Mouse (Mus musculus) G1E (cell line): ENCODE results near the gene Atrip. TPM values are rescaled to one million over a fixed set of nuclear protein-coding genes. Genes with fewer than 3 reads are reported as not detected.
A peak's percentile ranks its signal among the peaks of the same experiment; 100 is the strongest.

Experiments
- ATAC-seq: 2 replicates; pipeline ENCODE4 v1.8.0; 2016; ENCODE audit warnings: mild to moderate bottlenecking; ENCODE audit not compliant: insufficient number of reproducible peaks, poor library complexity, low FRiP score, severe bottlenecking; ENCODE audit errors: extremely low read depth
- DNase-seq: peaks from one replicate; pipeline ENCODE4 v3.0.0; 2012; ENCODE audit warnings: low spot score
- H3K27me3 ChIP-seq: 2 replicates; pipeline ENCODE4 v1.6.1; 2012; ENCODE audit warnings: mild to moderate bottlenecking, low read length, inconsistent platforms; ENCODE audit not compliant: insufficient read depth
- H3K36me3 ChIP-seq: replicated peaks from 2 replicates; pipeline ENCODE3; 2012; ENCODE audit warnings: mild to moderate bottlenecking, inconsistent platforms
- H3K4me1 ChIP-seq: 2 replicates; pipeline ENCODE4 v1.6.1; 2012; ENCODE audit warnings: low read depth, low read length, inconsistent platforms, mixed read lengths; ENCODE audit not compliant: insufficient read depth
- H3K4me3 ChIP-seq: 2 replicates; pipeline ENCODE4 v1.5.1; 2012; ENCODE audit warnings: low read depth, mild to moderate bottlenecking, inconsistent platforms, low read length, moderate library complexity, mixed read lengths
- H3K9me3 ChIP-seq: replicated peaks from 2 replicates; pipeline ENCODE4 v1.6.1; 2012; ENCODE audit warnings: inconsistent platforms
- CTCF ChIP-seq: IDR thresholded peaks from 2 replicates; pipeline ENCODE4 v1.5.1; 2012; ENCODE audit warnings: low read depth, low read length, inconsistent platforms, mixed read lengths
- GATA1 ChIP-seq: IDR thresholded peaks from 2 replicates; pipeline ENCODE4 v1.6.1; 2012; ENCODE audit warnings: borderline replicate concordance, low read length, inconsistent platforms, mixed read lengths
- GATA2 ChIP-seq: IDR thresholded peaks from 2 replicates; pipeline ENCODE4 v1.6.1; 2012; ENCODE audit warnings: low read depth, low read length, inconsistent platforms, borderline replicate concordance
- POLR2AphosphoS5 ChIP-seq: IDR thresholded peaks from 2 replicates; pipeline ENCODE4 v1.6.1; 2012; ENCODE audit warnings: low read depth, low read length, inconsistent platforms; ENCODE audit not compliant: insufficient replicate concordance
- TAL1 ChIP-seq: conservative IDR thresholded peaks from 2 replicates; pipeline ENCODE4 v1.6.1; 2012; ENCODE audit warnings: low read depth, low read length, inconsistent platforms, mixed read lengths
- polyA plus RNA-seq: library from polyadenylated mRNA; stranded (reverse); fragments of >175 nt; gene quantifications from 2 replicates; pipeline ENCODE4 v1.2.3, GENCODE M21; 2012
- total RNA-seq, 2 experiments: library from RNA; stranded (forward) in 1 of 2; stranded (reverse) in 1 of 2; fragments of 200-1000 nt in 1 of 2; fragments of >200 nt in 1 of 2; fragmentation: Nextera tagmentation in 1 of 2; gene quantifications; 2 replicates each; pipeline ENCODE4 v1.2.3; 2014 to 2017

Atrip gene
- total and polyA plus RNA-seq, 3 experiments, result 9.2 to 18.1 (median 16.4) TPM

DNA sequence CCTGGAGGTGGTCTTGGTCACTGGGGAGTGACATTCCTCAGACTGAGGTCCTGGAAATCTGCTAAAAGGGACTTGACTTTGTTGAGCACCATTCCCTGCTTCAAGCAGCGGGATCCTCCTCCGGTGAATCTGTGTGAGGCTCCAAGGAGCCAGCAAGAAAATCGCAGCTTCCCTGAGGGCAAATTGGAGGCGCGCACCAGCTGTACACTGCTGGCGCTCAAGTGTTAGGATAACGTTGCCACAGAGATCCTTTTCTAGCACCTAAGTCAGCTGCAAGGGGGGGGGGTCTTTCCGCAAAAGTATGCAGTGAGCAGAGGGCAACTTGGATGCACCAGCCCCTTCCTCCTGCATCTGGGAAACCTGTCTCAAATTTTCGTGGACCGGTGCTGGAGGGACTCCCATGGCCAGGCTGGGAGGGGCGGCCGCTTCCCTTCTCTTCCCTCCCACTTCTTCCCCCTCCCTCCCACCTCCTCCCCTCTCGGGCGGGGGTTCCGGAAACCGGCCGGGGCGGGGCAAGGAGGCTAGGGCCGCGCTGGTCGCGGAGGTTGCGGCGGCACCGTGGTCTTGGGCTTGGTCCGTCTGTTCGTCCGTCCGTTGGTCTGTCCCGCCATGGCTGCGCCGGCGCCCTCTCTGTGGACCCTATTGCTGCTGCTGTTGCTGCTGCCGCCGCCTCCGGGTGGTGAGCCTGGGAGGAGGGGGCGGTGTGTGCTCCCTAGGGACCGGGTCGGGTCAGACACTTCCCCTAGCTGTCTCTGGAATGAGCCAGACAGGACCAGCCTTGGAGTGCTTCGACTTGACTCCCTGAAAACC lies 35.6 kb downstream of the Atrip start, which contains the start of gene Shisa5:
TSS of gene Shisa5 (plus strand) at position 480 of the 810 bp plus-strand sequence.
- ATAC-seq, result peak; percentile 78

DNA sequence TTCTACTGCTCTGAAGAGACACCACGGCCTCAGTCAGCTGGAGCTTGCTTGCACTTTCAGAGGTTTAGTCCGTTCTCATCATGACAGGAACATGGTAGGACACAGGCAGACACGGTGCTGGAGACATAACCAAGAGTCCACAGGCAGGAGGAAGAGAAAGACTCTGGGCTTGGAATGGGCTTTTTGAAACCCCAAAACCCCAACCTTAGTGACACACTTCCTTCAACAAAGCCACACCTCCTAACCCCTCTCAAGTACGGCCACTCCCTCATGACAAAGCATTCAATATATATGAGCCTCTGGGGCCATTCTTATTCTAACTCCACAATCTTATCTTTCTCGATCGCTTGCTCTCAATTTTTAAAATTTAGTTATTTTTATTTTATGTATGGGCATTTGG lies 41.5 kb downstream of the Atrip start:
- no peaks in the 10 kb centered on the region; the same call in 1 of the 2 replicates for H3K27me3 ChIP-seq
- ATAC-seq, result no peak
- peaks cover 27% of the 10 kb centered on the region for H3K36me3 ChIP-seq
- DNase-seq, result no peak
- H3K4me3 ChIP-seq, result no peak overlapping the region
- TF ChIP-seq TAL1 (no peak), GATA2 (no peak), POLR2AphosphoS5 (no peak), GATA1 (no peak), CTCF (no peak)
- H3K9me3 ChIP-seq, result no peaks in the 10 kb centered on the region
- peaks cover 12% of the 10 kb centered on the region for H3K4me1 ChIP-seq

More for the DNA sequence above, 35.6 kb downstream of the Atrip start, which contains the start of gene Shisa5:
- H3K9me3 ChIP-seq, result no peaks in the 10 kb centered on the region
- DNase-seq, result peak; percentile 74
- H3K36me3 ChIP-seq, result peaks cover 12% of the 10 kb centered on the region
- peak within 1 kb of the TSS; percentile 89 for H3K4me3 ChIP-seq
- TF ChIP-seq GATA2, result no peak
- TF ChIP-seq POLR2AphosphoS5, result no peak
- TF ChIP-seq GATA1, result no peak
- TF ChIP-seq CTCF, result no peak
- TF ChIP-seq TAL1, result no peak
- peaks cover 33% of the 10 kb centered on the region for H3K4me1 ChIP-seq
- H3K27me3 ChIP-seq, result peaks cover 7% of the 10 kb centered on the region; the same call in 1 of the 2 replicates

DNA sequence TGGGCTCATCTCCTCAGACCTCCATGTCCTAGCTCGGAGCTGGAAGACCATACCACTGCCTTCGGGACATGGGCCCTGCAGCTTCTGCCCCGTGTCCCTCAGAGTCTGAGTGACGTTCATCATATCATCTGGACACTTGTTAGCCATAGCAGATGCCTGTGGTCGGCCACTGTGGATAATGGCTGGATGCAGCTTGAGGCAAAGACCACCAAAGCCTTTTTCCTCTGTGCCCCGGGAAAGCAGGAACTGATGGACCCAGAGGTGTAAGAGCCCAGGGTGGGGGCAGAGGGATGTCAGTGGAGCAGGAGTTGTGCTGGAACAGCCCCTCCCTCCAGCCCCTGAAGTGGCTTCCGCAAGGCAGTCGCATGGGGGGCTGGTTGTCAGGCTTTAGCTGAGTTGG lies 42.2 kb downstream of the Atrip start:
- DNase-seq (no peak), ATAC-seq (no peak)
- Histone ChIP-seq H3K9me3 (no peaks in the 10 kb centered on the region), H3K4me1 (peaks cover 12% of the 10 kb centered on the region), H3K27me3 (no peaks in the 10 kb centered on the region; the same call in 1 of the 2 replicates), H3K4me3 (no peak overlapping the region), H3K36me3 (peaks cover 35% of the 10 kb centered on the region)
- TF ChIP-seq POLR2AphosphoS5 (no peak), TAL1 (no peak)

DNA sequence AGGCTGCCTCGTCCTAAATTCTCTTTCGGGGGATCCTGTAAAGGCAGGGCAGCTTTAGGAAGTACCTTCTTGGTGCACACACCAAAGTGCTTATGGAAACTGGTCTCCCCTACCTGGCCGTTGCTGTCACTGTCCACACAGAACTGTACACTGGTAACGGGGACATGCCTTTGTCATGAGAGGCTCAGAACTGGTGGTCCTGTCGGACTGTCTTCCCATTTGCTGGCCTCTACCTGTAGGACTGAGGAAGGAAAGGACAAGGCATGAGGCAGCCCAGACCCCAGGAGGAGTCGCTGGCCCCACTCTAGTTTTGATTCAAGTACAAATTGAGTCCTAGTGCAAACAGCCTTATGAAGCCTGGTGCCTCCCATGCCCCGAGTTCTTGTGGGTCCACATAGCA lies 42.9 kb downstream of the Atrip start:
- no peaks in the 10 kb centered on the region; the same call in 1 of the 2 replicates for H3K27me3 ChIP-seq
- TF ChIP-seq CTCF (no peak), GATA1 (no peak), TAL1 (no peak), POLR2AphosphoS5 (no peak), GATA2 (no peak)
- H3K4me1 ChIP-seq, result peaks cover 12% of the 10 kb centered on the region
- no peak overlapping the region for H3K4me3 ChIP-seq
- no peak for ATAC-seq
- no peak for DNase-seq
- peaks cover 38% of the 10 kb centered on the region for H3K36me3 ChIP-seq
- no peaks in the 10 kb centered on the region for H3K9me3 ChIP-seq

DNA sequence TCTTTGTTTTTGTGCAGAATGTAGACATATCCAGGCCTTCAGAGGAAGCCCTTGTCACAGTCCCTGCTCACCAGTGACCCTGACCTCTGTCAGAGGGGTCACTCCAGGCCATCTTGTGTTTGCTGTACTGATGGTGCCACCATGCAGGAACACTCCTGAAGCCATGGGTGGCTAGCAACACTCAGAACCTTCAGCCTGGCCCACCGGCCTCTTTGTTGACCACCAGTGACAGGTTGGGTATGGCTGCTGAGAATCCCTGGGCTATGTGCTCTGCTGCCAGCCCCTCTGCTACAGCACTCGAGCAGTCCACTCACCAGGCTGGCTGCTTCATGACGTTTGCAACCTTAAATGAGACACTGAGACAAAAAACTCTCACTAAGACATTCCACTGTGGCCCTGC lies 43.6 kb downstream of the Atrip start:
- DNase-seq (no peak), ATAC-seq (no peak)
- Histone ChIP-seq H3K9me3 (no peaks in the 10 kb centered on the region), H3K4me1 (peaks cover 12% of the 10 kb centered on the region), H3K4me3 (no peak overlapping the region), H3K36me3 (peaks cover 45% of the 10 kb centered on the region), H3K27me3 (no peaks in the 10 kb centered on the region; the same call in 1 of the 2 replicates)
- TF ChIP-seq TAL1, result no peak
- TF ChIP-seq GATA1, result no peak
- TF ChIP-seq POLR2AphosphoS5, result no peak
- TF ChIP-seq GATA2, result no peak
- TF ChIP-seq CTCF, result no peak

DNA sequence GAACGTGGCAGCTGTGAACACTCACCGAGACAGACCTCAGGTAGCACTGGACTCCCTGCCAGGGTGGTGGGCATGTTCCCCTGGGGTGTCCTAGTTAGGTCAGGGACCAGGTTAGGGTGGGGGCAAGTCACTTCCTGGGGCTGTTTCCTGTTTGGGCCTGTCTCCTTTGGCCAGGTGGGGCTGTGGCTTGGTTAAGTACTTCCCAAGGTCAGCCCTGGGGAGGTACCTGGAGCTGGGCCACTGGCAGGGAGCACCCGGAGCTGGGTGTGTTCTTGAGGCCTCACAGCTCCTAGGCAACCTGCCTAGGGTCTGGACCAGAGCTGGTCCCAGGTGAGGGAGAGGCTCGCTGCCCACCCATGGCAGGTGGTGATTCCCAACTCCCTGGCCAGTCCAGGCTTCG lies 45.0 kb downstream of the Atrip start:
- ATAC-seq (no peak), DNase-seq (no peak)
- Histone ChIP-seq H3K4me3 (no peak overlapping the region), H3K9me3 (no peaks in the 10 kb centered on the region), H3K27me3 (no peaks in the 10 kb centered on the region; the same call in 1 of the 2 replicates), H3K4me1 (peaks cover 12% of the 10 kb centered on the region), H3K36me3 (peaks cover 52% of the 10 kb centered on the region)
- TF ChIP-seq GATA1, result no peak
- no peak for TF ChIP-seq GATA2
- TF ChIP-seq CTCF, result no peak
- no peak for TF ChIP-seq POLR2AphosphoS5
- TF ChIP-seq TAL1, result no peak

DNA sequence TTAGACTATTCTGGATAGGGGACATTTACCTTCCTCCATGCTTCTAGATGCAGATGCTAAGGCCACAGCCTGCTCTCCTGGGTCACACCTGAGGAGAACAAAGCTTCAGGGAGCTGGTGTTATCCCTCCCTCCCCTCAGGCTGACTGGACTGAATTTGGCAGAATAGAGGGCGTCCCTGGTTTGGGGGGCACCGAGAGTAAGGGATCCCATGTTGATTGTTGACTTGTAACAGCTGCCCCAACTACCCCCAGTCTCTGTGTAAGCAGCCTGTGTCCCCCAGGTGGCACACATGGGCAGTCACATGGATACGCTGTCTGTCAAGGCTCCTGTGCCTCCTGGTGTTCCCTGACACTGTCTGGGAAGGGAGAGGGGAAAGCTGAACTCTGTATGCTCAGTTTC lies 45.5 kb downstream of the Atrip start:
- Histone ChIP-seq H3K36me3 (peaks cover 55% of the 10 kb centered on the region), H3K4me1 (peaks cover 12% of the 10 kb centered on the region), H3K9me3 (no peaks in the 10 kb centered on the region), H3K4me3 (no peak overlapping the region), H3K27me3 (no peaks in the 10 kb centered on the region; the same call in 1 of the 2 replicates)
- TF ChIP-seq TAL1 (no peak), CTCF (no peak), GATA1 (no peak), POLR2AphosphoS5 (no peak), GATA2 (no peak)
- DNase-seq (no peak), ATAC-seq (no peak)
